Mouse (Mus musculus) kidney, postnatal 0 days (tissue): ENCODE measurements around the gene Slc47a1. TPM values are rescaled to one million over a fixed set of nuclear protein-coding genes. Genes with fewer than 3 reads are reported as not detected.

ENCODE experiments used
- ATAC-seq: fragments of 200-750 bp; cut with Nextera tagmentation; replicated peaks from 2 replicates; pipeline ENCODE4 v1.8.0; 2017; ENCODE audit warnings: low read depth, moderate number of reproducible peaks, moderate TSS enrichment, moderate library complexity; ENCODE audit not compliant: low FRiP score
- DNase-seq: peaks from one replicate; pipeline ENCODE4 v3.0.0-alpha.2; 2016; ENCODE audit warnings: low spot score
- H3K27ac ChIP-seq: fragments of 300-500 bp; sonication (generic); 2 replicates; pipeline ENCODE4 v1.5.1; 2014; ENCODE audit warnings: mild to moderate bottlenecking
- H3K27me3 ChIP-seq: fragments of 300-500 bp; sonication (generic); 2 replicates; pipeline ENCODE4 v1.6.1; 2014; ENCODE audit warnings: low read length, mixed read lengths; ENCODE audit not compliant: insufficient read depth
- H3K36me3 ChIP-seq: fragments of 300-500 bp; sonication (generic); 2 replicates; pipeline ENCODE4 v1.6.1; 2014; ENCODE audit warnings: low read length, mixed read lengths; ENCODE audit not compliant: insufficient read depth
- H3K4me1 ChIP-seq: fragments of 300-500 bp; sonication (generic); replicated peaks from 2 replicates; pipeline ENCODE4 v1.6.1; 2014; ENCODE audit warnings: antibody characterized with exemption, low read length, mixed read lengths; ENCODE audit not compliant: insufficient read depth
- H3K4me2 ChIP-seq: fragments of 300-500 bp; sonication (generic); 2 replicates; pipeline ENCODE4 v1.6.1; 2014; ENCODE audit warnings: mild to moderate bottlenecking, low read length, moderate library complexity, mixed read lengths
- H3K4me3 ChIP-seq: fragments of 300-500 bp; sonication (generic); replicated peaks from 2 replicates; pipeline ENCODE4 v1.5.1; 2014; ENCODE audit warnings: low read depth, low read length
- H3K9ac ChIP-seq: fragments of 300-500 bp; sonication (generic); 2 replicates; pipeline ENCODE4 v1.6.1; 2014; ENCODE audit warnings: low read depth, low read length
- H3K9me3 ChIP-seq: fragments of 300-500 bp; sonication (generic); replicated peaks from 2 replicates; pipeline ENCODE4 v1.6.1; 2016; ENCODE audit warnings: low read length, inconsistent platforms, mixed read lengths
- CTCF ChIP-seq: IDR thresholded peaks from 2 replicates; pipeline ENCODE4 v1.5.1; 2016; ENCODE audit warnings: antibody characterized with exemption, low read depth, mild to moderate bottlenecking, moderate library complexity
- WGBS: fragments of 180-500 bp; shearing (Covaris S2); extraction: QIAGEN DNeasy Blood & Tissue Kit; methylation state at CpG from one replicate; pipeline ENCODE4 v1.1.7; 2014; 5-methylcytosine and 5-hydroxymethylcytosine counted together
- polyA plus RNA-seq: library from polyadenylated mRNA; unstranded; fragments of >200 nt; fragmentation: Nextera tagmentation; extraction: Ambion mirVana; gene quantifications from 2 replicates; pipeline ENCODE4 v1.2.1, GENCODE M21; 2015

The Slc47a1 gene
- polyA plus RNA-seq, 1 experiment from 2014 or later = 45.7 TPM

GRCm38 (mm10) chr11:61294431-61294830 lies 83.7 kb downstream of the Slc47a1 start:
- H3K27ac ChIP-seq = no peak overlapping the region
- no peak for TF ChIP-seq CTCF
- H3K9ac ChIP-seq = no peak overlapping the region
- ATAC-seq = no peak
- WGBS = 82% methylated on average over 3 of the region's 3 CpGs
- no peaks in the 10 kb centered on the region for H3K27me3 ChIP-seq
- DNase-seq = no peak
- H3K36me3 ChIP-seq = no peaks in the 10 kb centered on the region
- H3K4me3 ChIP-seq = no peak overlapping the region
- H3K9me3 ChIP-seq = no peaks in the 10 kb centered on the region
- H3K4me2 ChIP-seq = no peak overlapping the region
- no peaks in the 10 kb centered on the region for H3K4me1 ChIP-seq

Other genes starting within 250 kb of the Slc47a1 start
- 73.0 and 85.5 TPM in 2 replicates for gene Usp22, start 203.3 kb downstream of the Slc47a1 start, polyA plus RNA-seq
- not detected in 2 replicates for gene Aldh3a1, start 170.8 kb downstream of the Slc47a1 start, polyA plus RNA-seq
- gene Aldh3a2, start 110.9 kb downstream of the Slc47a1 start, polyA plus RNA-seq = 45.0 and 46.2 TPM in 2 replicates
- gene Slc47a2, start 35.5 kb downstream of the Slc47a1 start, polyA plus RNA-seq = 0.17 and 0.22 TPM in 2 replicates
- 0.05 and 0.13 TPM in 2 replicates for gene Rnf112, start 75.8 kb upstream of the Slc47a1 start, polyA plus RNA-seq
- gene Mfap4, start 107.1 kb upstream of the Slc47a1 start, polyA plus RNA-seq = 100 and 114 TPM in 2 replicates
- gene Mapk7, start 116.1 kb upstream of the Slc47a1 start, polyA plus RNA-seq = 30.9 and 36.3 TPM in 2 replicates
- 32.9 and 33.8 TPM in 2 replicates for gene B9d1, start 126.8 kb upstream of the Slc47a1 start, polyA plus RNA-seq
- gene Epn2, start 201.3 kb upstream of the Slc47a1 start, polyA plus RNA-seq = 22.1 and 22.4 TPM in 2 replicates